Mouse (Mus musculus): ENCODE measurements around the gene Msgn1.
A peak's percentile ranks its signal among the peaks of the same experiment; 100 is the strongest.

The Msgn1 gene

GRCm38 (mm10) chr12:11198551-11198950 lies 10.2 kb downstream of the Msgn1 start:
- no peak for DNase-seq (ENCODE audit: low spot score in 2 of 2)

DNA sequence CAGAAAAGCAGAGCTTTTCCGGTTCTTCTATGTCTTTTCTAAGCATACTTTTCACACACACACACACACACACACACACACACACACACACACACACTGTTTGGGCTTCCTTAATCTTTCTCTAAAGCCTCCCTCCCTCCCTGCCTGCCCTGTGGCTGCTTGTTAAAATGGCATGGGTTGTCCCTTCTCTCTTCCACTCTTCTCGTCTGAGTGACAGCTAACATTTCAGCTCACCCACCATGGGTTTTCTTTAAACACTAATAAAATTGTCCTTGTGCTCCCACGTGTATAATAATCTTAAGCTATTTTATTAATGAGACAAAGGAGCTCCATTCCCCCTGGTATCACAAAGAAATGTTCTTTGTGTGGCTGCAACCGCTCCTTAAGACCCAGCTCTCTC lies 10.7 kb downstream of the Msgn1 start:
- DNase-seq (ENCODE audit: low spot score in 2 of 2) = no peak

DNA sequence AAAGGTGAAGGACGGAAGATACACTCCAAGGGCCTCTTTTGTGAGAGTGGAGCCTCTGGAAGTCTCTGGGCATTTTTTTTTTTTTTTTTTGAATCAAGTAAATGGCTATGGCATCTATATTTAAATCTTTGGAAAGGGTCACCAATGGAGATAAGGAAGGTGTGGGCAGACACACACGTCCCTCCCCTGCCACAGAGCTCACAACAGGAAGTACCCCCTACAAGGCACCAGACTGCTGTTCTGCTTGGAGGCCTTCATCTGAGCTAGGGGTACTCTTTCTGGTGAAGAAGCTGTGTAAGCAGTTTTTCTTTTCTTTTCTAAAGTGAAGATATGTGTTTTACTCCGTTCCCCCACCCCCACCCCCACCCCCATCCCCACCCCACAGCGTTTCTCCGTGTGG lies 11.9 kb downstream of the Msgn1 start:
- DNase-seq (ENCODE audit: low spot score in 2 of 2) = no peak

GRCm38 (mm10) chr12:11196142-11196597 lies 12.6 kb downstream of the Msgn1 start:
- peak; percentile 56 to 70 for DNase-seq (ENCODE audit: low spot score in 2 of 2)

- DNase-seq (ENCODE audit: low spot score in 2 of 2) = no peak
Measured at GRCm38 (mm10) chr12:11195031-11195430, 13.7 kb downstream of the Msgn1 start.

DNA sequence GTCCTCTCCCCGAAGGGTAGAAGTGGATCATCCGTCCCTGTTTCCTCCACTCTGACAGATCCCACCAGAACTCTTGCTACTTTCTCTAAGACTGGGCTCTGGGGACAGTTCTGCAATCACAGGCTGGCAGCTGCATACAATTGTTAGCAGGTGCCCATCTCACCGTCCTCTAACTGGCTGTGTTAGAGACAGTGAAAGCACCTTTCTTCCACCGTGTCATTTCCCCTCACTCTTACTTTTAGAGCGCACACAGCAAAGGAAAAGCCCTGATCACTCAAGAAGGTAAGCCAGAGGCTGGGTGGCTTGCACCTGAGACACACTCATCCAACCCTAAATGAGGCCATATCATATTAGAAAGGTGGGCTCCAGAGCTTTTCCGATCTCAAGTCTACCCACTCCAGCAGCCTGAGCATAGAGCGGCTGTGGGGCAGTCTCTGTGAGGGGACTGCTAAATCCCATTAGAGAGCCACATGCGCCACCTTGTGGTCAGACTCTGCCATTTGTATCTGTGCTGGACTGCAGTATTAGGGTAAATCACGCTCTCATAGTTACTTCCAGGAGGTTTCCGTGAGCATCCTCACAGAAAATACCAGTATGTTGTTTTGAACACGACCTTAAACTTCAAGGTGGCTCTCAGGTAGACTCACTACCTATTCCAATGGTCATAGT lies 30.2 kb downstream of the Msgn1 start:
- peak; percentile 82 to 88 for DNase-seq (ENCODE audit: low spot score in 2 of 2)

DNA sequence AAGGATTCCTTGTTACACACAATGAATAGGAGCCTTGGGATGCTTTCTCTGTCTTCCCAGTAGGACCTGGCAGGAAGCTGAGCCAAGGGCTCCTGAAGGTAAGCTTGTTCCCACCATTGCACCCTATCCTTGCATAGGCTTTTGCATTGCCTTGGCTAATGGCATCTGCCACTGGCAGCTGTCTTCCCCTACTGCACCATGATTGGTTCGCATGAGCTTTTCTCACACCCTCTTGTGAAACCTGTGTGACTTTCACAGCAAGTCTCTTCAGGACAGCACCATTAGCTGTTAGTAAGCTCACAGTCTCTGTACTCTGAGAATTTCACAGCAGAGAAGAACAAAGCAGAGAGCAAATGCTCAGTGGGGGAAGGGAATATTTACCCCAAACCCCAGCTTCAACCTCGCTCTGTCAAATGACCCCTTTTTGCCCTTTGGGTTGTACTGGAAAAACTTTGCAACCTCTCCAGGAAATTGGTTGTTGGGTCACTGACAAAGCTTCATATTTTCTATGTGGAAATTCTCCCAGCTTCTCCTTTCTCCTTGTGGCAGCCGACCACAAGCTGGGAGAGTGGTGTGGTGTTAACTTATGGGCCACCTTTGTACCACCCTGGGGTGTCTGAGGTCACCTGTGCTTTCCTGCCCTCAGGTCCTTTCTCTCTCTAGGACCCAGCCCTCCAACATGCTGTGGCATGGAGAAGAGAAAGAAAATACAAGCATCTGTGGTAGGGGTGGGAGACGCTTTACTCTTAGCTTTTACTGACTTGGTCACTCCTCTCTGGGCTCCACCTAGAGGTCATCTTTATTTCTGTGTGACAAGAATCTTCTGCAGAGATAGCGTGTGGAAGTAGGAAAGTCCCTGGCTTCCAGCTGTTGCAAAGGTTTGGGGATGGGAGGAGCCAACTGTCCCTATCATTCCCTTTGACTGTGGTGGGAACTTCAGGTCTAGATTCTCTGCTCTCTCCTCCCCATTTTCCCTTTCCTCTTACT lies 31.1 kb downstream of the Msgn1 start:
- no peak for DNase-seq (ENCODE audit: low spot score in 2 of 2)

GRCm38 (mm10) chr12:11158670-11159069 lies 50.1 kb downstream of the Msgn1 start:
- no peak for DNase-seq (ENCODE audit: low spot score in 2 of 2)
